Mouse (Mus musculus) brain, embryonic 14.5 days (tissue): ENCODE measurements around the gene Erc1. TPM values are rescaled to one million over a fixed set of nuclear protein-coding genes. Genes with fewer than 3 reads are reported as not detected.
A peak's percentile ranks its signal among the peaks of the same experiment; 100 is the strongest.

ENCODE experiments used
- DNase-seq: peaks from one replicate; pipeline ENCODE4 v3.0.0-alpha.2; 2011; ENCODE audit warnings: low read depth
- CTCF ChIP-seq: fragments of 200-500 bp; IDR thresholded peaks from 2 replicates; pipeline ENCODE4 v1.5.1; 2012; ENCODE audit warnings: inconsistent platforms, mild to moderate bottlenecking, moderate library complexity, borderline replicate concordance; ENCODE audit not compliant: insufficient read depth, insufficient read length; ENCODE audit errors: extremely low read depth
- POLR2A ChIP-seq: fragments of 200-500 bp; IDR thresholded peaks from 2 replicates; pipeline ENCODE4 v1.6.1; 2012; ENCODE audit warnings: mild to moderate bottlenecking, inconsistent platforms, borderline replicate concordance; ENCODE audit not compliant: poor library complexity, insufficient read depth, insufficient read length, severe bottlenecking; ENCODE audit errors: extremely low read depth
- polyA plus RNA-seq: library from polyadenylated mRNA; depleted of rRNA; stranded (reverse); fragments of >200 nt; gene quantifications from 2 replicates; pipeline ENCODE4 v1.2.3, GENCODE M21; 2012; rRNA removed

Erc1 gene
- 35.8 and 59.9 TPM in 2 replicates for polyA plus RNA-seq

GRCm38 (mm10) chr6:119848034-119848695, at the start of gene Erc1:
Gene Erc1, minus strand, starts transcription at chr6:119848167.
- DNase-seq, result peak; percentile 97
- peak; percentile 57; the same call in 1 of the 2 replicates for TF ChIP-seq POLR2A
- no peak for TF ChIP-seq CTCF

- no peak for DNase-seq
- TF ChIP-seq CTCF (no peak), POLR2A (no peak)
These were observed 44.7 kb upstream of the Erc1 start for GRCm38 (mm10) chr6:119892711-119893110.

- TF ChIP-seq POLR2A (no peak), CTCF (no peak)
- DNase-seq, result no peak
These were observed 35.2 kb upstream of the Erc1 start for GRCm38 (mm10) chr6:119883151-119883550.

GRCm38 (mm10) chr6:119864341-119865034, 16.5 kb upstream of the Erc1 start:
- peak; percentile 88 for DNase-seq
- TF ChIP-seq POLR2A, result no peak
- no peak for TF ChIP-seq CTCF

GRCm38 (mm10) chr6:119861519-119861918, 13.6 kb upstream of the Erc1 start:
- TF ChIP-seq CTCF (no peak), POLR2A (no peak)
- DNase-seq, result no peak

GRCm38 (mm10) chr6:119860236-119860635, 12.3 kb upstream of the Erc1 start:
- TF ChIP-seq CTCF (no peak), POLR2A (no peak)
- DNase-seq, result no peak

GRCm38 (mm10) chr6:119855471-119855870, 7.5 kb upstream of the Erc1 start:
- peak; percentile 68 for DNase-seq
- TF ChIP-seq CTCF (no peak), POLR2A (no peak)

GRCm38 (mm10) chr6:119854156-119854555, 6.2 kb upstream of the Erc1 start:
- TF ChIP-seq POLR2A, result no peak
- no peak for TF ChIP-seq CTCF
- no peak for DNase-seq

GRCm38 (mm10) chr6:119849858-119850257, 1.9 kb upstream of the Erc1 start:
- TF ChIP-seq CTCF, result no peak
- TF ChIP-seq POLR2A, result no peak
- DNase-seq, result no peak

GRCm38 (mm10) chr6:119849348-119849709, 1.4 kb upstream of the Erc1 start:
- no peak for TF ChIP-seq POLR2A
- TF ChIP-seq CTCF, result no peak
- DNase-seq, result no peak

- TF ChIP-seq CTCF (no peak), POLR2A (no peak)
- DNase-seq, result peak; percentile 29
These were observed 855 bp upstream of the Erc1 start for GRCm38 (mm10) chr6:119848696-119849347.
